Mouse (Mus musculus) testis, postnatal 14 days (tissue): ENCODE measurements around the gene Ms4a10.

ENCODE experiments used
- DNase-seq: peaks from one replicate; pipeline ENCODE4 v3.0.0; 2021; ENCODE audit warnings: low spot score

Gene Ms4a10

DNA sequence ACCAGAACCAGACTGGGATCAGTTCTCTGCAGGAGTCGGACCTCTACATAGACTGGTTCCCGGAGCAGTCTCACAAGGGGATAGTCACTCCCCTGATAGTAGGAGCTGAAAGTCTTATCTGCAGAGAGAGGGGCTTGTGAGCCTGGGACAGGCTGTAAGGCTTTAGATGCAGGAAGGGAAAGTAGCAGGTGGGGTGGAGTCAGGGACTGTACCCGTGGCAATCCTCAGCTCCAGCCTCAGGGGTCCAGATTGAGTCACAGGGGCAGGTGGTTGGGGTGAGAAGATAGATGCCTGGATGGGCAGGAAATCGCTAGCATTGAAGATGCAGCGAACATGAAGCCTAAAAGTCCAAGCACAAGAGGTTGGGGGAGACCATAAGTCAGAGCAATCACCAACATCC is 58.0 kb downstream of the Ms4a10 start:
- no peak for DNase-seq

DNA sequence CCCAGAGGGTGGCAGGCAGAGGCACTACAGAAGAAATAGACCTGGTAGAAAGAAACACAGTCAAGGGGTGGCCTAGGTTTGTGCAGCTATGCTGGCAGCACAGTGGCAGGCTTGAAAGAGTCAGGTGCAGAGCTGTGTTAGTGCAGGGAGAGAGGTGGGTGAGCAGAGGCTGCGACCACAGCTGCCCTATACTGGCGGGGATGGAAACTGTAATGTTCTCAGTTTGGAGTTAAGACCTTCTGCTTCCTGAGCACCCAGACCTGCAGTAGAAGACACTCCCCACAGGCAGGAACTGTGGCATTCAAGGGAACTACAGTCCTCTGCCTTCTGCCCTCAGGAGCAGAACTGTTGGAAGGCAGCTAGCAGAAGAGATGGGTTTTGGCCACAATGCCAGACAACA is 59.6 kb downstream of the Ms4a10 start:
- no peak for DNase-seq

- DNase-seq, result no peak
These were observed 60.2 kb downstream of the Ms4a10 start for GRCm38 (mm10) chr19:10914291-10914690.
